Mouse (Mus musculus) forebrain, embryonic 10.5 days (tissue): ENCODE measurements at regions not wholly inside any gene's neighbourhood (a gene's known extent, or its start where the extent isn't known, plus 50 kb on each side); places are given as distances from the start of the nearest gene placed in this dataset.

Experiments
- DNase-seq: peaks from one replicate; pipeline ENCODE4 v3.0.0-alpha.2; 2017; ENCODE audit warnings: low spot score; ENCODE audit errors: extremely low spot score
- H3K27ac ChIP-seq: fragments of 300-500 bp; sonication (generic); 2 replicates; pipeline ENCODE4 v1.5.1; 2016; ENCODE audit warnings: mild to moderate bottlenecking
- H3K27me3 ChIP-seq: fragments of 300-500 bp; sonication (generic); 2 replicates; pipeline ENCODE4 v1.6.1; 2016; ENCODE audit warnings: mild to moderate bottlenecking; ENCODE audit not compliant: poor library complexity, severe bottlenecking
- H3K36me3 ChIP-seq: fragments of 300-500 bp; sonication (generic); replicated peaks from 2 replicates; pipeline ENCODE4 v1.6.1; 2016; ENCODE audit warnings: mild to moderate bottlenecking, moderate library complexity
- H3K4me1 ChIP-seq: fragments of 300-500 bp; sonication (generic); 2 replicates; pipeline ENCODE4 v1.6.1; 2016
- H3K4me3 ChIP-seq: fragments of 300-500 bp; sonication (generic); 2 replicates; pipeline ENCODE4 v1.5.1; 2016; ENCODE audit warnings: mild to moderate bottlenecking, moderate library complexity
- H3K9me3 ChIP-seq: fragments of 300-500 bp; sonication (generic); 2 replicates; pipeline ENCODE4 v1.6.1; 2016; ENCODE audit warnings: mild to moderate bottlenecking, moderate library complexity
- WGBS: fragments of 180-500 bp; shearing (Covaris S2); methylation state at CpG from one replicate; pipeline ENCODE4 v1.1.7; 2016; 5-methylcytosine and 5-hydroxymethylcytosine counted together

- Histone ChIP-seq H3K4me3 (no peak overlapping the region), H3K27me3 (no peaks in the 10 kb centered on the region), H3K27ac (no peak overlapping the region), H3K4me1 (0 out of 2 replicates have a peak, but pooled peaks cover under 1% of the 10 kb centered on the region), H3K9me3 (no peaks in the 10 kb centered on the region), H3K36me3 (no peaks in the 10 kb centered on the region)
- WGBS, result 87% methylated on average over 3 of the region's 3 CpGs
- DNase-seq, result no peak
Observed at GRCm38 (mm10) chr15:62743879-62744278, 1101.1 kb downstream of the Gsdmc2 start.

DNA sequence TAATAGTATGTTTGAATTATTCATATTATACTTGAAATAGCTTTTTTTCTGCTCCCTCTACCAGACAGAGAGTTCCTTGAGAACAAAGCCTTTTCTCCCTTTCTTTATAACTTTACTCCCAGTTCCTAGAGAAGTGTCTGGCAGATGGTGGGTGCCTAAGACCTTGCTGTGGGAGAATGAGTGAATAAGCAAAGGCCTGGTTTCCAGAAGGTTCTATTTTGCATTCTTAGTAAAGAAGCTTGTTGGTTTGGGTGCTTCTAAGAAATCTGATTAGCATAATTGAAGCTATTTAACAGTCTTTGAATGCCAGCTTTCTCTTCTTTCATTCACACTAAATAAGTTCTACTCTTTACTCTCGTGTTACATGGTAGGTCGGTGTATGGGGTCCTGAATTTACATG, 1104.2 kb downstream of the Gsdmc2 start:
- DNase-seq, result no peak
- H3K4me1 ChIP-seq, result peaks cover 4% of the 10 kb centered on the region; the same call in 1 of the 2 replicates
- WGBS, result 72% methylated on average over 2 of the region's 2 CpGs

DNA sequence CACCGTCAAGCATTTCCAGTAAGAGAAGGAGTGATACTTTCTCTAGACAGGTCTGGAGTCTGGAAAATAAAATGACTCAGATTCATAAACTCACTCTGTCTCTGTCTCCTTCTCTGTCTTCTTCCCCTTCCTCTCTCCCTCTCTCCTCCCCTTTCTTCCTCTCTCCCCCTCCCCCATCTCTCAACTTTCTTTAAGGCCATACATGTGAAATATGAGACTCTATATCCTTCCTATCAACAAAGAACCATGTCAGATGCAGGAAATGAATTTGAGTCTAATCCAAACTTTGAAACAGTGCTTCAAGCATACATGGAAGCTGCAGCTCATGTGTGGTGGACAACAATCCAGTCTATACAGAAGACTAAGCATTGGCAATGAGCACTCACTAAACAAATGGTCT, 1109.6 kb downstream of the Gsdmc2 start:
- H3K4me1 ChIP-seq, result peaks cover 4% of the 10 kb centered on the region; the same call in 1 of the 2 replicates
- no peak overlapping the region for H3K4me3 ChIP-seq
- DNase-seq, result no peak
- no peaks in the 10 kb centered on the region for H3K9me3 ChIP-seq
- H3K36me3 ChIP-seq, result no peaks in the 10 kb centered on the region
- 93% methylated on average over 1 of the region's 1 CpGs for WGBS
- no peaks in the 10 kb centered on the region for H3K27me3 ChIP-seq
- no peak overlapping the region for H3K27ac ChIP-seq

More for the DNA sequence above, 1104.2 kb downstream of the Gsdmc2 start:
- Histone ChIP-seq H3K36me3 (no peaks in the 10 kb centered on the region), H3K4me3 (no peak overlapping the region), H3K27me3 (no peaks in the 10 kb centered on the region), H3K27ac (no peak overlapping the region), H3K9me3 (no peaks in the 10 kb centered on the region)

DNA sequence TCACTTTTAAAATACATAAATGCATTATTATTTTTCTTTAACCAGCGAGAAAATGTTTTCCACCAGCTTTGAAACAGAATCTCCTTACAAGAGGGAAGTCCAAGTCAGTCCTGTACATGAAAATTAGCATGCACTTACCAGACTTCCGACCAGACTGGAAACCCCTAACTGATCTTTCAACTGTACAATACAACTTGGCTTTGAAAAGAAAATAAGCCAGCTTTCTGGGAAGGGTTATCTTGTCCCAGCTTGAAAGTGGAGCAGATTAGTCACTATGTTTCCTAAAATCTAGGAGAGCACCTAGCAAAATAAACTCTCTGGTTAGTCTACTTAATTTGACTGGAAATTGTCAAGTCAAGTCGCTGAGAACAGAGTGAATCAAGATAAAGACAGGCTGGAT, 1110.1 kb downstream of the Gsdmc2 start:
- Histone ChIP-seq H3K36me3 (no peaks in the 10 kb centered on the region), H3K4me1 (peaks cover 4% of the 10 kb centered on the region; the same call in 1 of the 2 replicates), H3K9me3 (no peaks in the 10 kb centered on the region), H3K4me3 (no peak overlapping the region), H3K27me3 (no peaks in the 10 kb centered on the region), H3K27ac (no peak overlapping the region)
- DNase-seq, result no peak
- WGBS, result 82% methylated on average over 3 of the region's 3 CpGs

DNA sequence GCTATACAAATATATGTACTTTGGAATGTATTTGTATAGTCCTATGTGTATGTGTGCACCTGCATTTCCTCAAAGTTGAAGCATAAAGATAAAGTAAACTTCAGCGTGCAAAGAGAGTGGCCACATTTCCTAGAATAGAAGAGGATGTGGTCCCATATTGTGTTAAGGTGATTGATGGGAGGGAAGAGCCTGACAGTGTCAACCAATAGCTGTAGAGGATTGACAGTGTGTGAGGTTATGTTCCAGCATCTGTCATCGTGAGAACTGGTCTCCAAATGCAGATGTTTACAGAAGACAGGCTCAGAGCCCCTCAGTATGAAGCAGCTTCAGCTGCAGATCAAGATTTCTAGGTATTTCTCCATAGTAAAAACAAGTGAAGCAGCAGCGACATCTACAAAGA, 1114.5 kb downstream of the Gsdmc2 start:
- H3K36me3 ChIP-seq, result no peaks in the 10 kb centered on the region
- H3K27me3 ChIP-seq, result no peaks in the 10 kb centered on the region
- no peaks in the 10 kb centered on the region for H3K9me3 ChIP-seq
- no peaks in the 10 kb centered on the region for H3K4me1 ChIP-seq
- no peak overlapping the region for H3K27ac ChIP-seq
- WGBS, result 89% methylated on average over 3 of the region's 3 CpGs
- H3K4me3 ChIP-seq, result no peak overlapping the region
- no peak for DNase-seq

- H3K4me3 ChIP-seq, result no peak overlapping the region
- 62% methylated on average over 3 of the region's 3 CpGs for WGBS
- H3K4me1 ChIP-seq, result no peaks in the 10 kb centered on the region
- no peaks in the 10 kb centered on the region for H3K9me3 ChIP-seq
- no peak for DNase-seq
- H3K27ac ChIP-seq, result no peak overlapping the region
- H3K27me3 ChIP-seq, result no peaks in the 10 kb centered on the region
- H3K36me3 ChIP-seq, result no peaks in the 10 kb centered on the region
Observed at GRCm38 (mm10) chr15:62714265-62714664, 1130.7 kb downstream of the Gsdmc2 start.

DNA sequence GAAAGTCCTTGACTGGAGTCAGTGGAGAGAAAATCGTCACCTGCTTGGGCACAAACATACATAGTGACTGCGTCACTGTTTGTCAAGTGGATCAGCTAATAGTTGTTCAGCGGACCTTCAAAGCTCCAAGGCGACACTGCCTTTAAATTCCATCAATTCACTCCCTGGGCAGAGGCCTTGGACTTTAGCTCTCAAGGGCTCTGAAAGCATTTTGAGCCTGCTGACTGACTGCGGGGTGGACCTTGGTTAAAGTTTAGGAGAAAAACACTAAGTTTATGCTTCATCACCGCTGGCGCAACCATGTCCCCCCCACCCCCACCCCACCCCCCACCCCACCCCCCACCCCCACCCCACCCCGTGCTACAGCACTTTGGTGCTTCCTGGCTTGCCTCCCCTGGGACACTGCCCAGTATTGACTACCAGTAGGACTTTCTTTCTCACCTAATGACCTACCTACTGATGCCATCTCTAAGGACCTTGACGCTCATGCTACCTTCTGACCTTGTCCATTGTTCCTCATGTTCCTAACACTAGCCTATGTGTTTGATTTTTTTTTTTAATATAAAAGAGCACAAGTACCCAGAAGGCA, 1132.3 kb downstream of the Gsdmc2 start:
- WGBS, result 90% methylated on average over 9 of the region's 9 CpGs
- Histone ChIP-seq H3K27ac (no peak overlapping the region), H3K4me1 (no peaks in the 10 kb centered on the region), H3K36me3 (no peaks in the 10 kb centered on the region), H3K9me3 (no peaks in the 10 kb centered on the region), H3K4me3 (no peak overlapping the region), H3K27me3 (no peaks in the 10 kb centered on the region)
- DNase-seq, result no peak

- Histone ChIP-seq H3K27me3 (no peaks in the 10 kb centered on the region), H3K4me1 (no peaks in the 10 kb centered on the region), H3K9me3 (no peaks in the 10 kb centered on the region), H3K27ac (no peak overlapping the region), H3K36me3 (no peaks in the 10 kb centered on the region), H3K4me3 (no peak overlapping the region)
- DNase-seq, result no peak
- WGBS, result 91% methylated on average over 3 of the region's 3 CpGs
Observed at GRCm38 (mm10) chr15:62712060-62712542, 1132.9 kb downstream of the Gsdmc2 start.

GRCm38 (mm10) chr15:62709546-62709945, 1135.4 kb downstream of the Gsdmc2 start:
- WGBS, result 90% methylated on average over 2 of the region's 2 CpGs
- H3K4me1 ChIP-seq, result no peaks in the 10 kb centered on the region
- H3K27me3 ChIP-seq, result no peaks in the 10 kb centered on the region
- no peaks in the 10 kb centered on the region for H3K36me3 ChIP-seq
- no peak for DNase-seq
- no peak overlapping the region for H3K4me3 ChIP-seq
- H3K9me3 ChIP-seq, result no peaks in the 10 kb centered on the region
- no peak overlapping the region for H3K27ac ChIP-seq

DNA sequence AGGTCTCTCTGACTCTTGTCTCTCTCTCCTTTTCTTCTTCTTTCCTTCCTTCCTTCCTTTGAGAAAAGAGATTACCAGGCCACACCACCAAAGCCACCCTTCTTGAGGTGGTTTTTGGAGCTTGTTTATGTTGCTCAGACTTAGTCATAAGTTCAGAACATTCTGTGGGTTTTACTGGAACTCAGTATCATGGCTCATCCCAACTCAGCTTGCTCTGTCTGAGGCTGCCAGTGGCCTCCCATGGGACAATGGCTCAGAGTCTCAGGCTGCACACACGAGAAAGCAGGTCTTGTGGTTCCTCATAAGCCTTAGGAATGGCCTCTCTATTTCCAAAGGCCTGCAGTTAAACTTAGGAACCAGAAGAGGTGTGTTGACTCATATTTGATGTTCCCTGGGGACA, 1146.4 kb downstream of the Gsdmc2 start:
- no peak for DNase-seq
- no peaks in the 10 kb centered on the region for H3K4me1 ChIP-seq
- 70% methylated on average over 1 of the region's 1 CpGs for WGBS

GRCm38 (mm10) chr15:62694734-62695133, 1150.2 kb downstream of the Gsdmc2 start:
- H3K27me3 ChIP-seq, result no peaks in the 10 kb centered on the region
- WGBS, result 81% methylated on average over 3 of the region's 3 CpGs

More for the DNA sequence above, 1146.4 kb downstream of the Gsdmc2 start:
- H3K4me3 ChIP-seq, result no peak overlapping the region
- no peaks in the 10 kb centered on the region for H3K27me3 ChIP-seq
- no peaks in the 10 kb centered on the region for H3K9me3 ChIP-seq
- H3K27ac ChIP-seq, result no peak overlapping the region
- no peaks in the 10 kb centered on the region for H3K36me3 ChIP-seq

GRCm38 (mm10) chr15:62693671-62694070, 1151.3 kb downstream of the Gsdmc2 start:
- no peaks in the 10 kb centered on the region for H3K4me1 ChIP-seq
- no peak overlapping the region for H3K27ac ChIP-seq
- no peak overlapping the region for H3K4me3 ChIP-seq
- H3K27me3 ChIP-seq, result no peaks in the 10 kb centered on the region
- DNase-seq, result no peak
- H3K9me3 ChIP-seq, result no peaks in the 10 kb centered on the region
- WGBS, result 98% methylated on average over 9 of the region's 10 CpGs
- no peaks in the 10 kb centered on the region for H3K36me3 ChIP-seq

More at GRCm38 (mm10) chr15:62694734-62695133, 1150.2 kb downstream of the Gsdmc2 start:
- Histone ChIP-seq H3K4me1 (no peaks in the 10 kb centered on the region), H3K36me3 (no peaks in the 10 kb centered on the region), H3K9me3 (no peaks in the 10 kb centered on the region), H3K4me3 (no peak overlapping the region), H3K27ac (no peak overlapping the region)
- no peak for DNase-seq

DNA sequence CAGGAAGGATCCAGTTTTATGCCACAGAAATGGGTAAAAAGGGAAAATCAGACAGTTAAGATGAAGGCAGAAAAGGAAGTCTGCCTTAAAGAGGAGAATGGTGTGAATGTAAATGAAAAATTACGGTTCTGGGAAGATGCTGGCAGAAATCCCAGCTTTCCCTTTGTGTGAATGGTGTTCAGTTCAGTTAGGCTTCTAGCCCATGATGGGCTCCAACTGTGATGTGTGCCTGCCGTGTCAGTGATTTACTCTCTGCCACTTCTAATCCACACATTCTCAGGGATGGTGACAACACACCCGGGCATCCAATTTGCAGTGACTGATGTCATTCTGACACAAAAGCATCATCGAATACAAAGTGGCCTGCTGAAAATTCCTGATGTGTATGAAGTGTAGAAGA, 1171.6 kb downstream of the Gsdmc2 start:
- no peaks in the 10 kb centered on the region for H3K4me1 ChIP-seq
- no peak overlapping the region for H3K27ac ChIP-seq
- H3K27me3 ChIP-seq, result no peaks in the 10 kb centered on the region
- no peak overlapping the region for H3K4me3 ChIP-seq
- WGBS, result 91% methylated on average over 4 of the region's 4 CpGs
- H3K36me3 ChIP-seq, result no peaks in the 10 kb centered on the region
- no peaks in the 10 kb centered on the region for H3K9me3 ChIP-seq
- no peak for DNase-seq

GRCm38 (mm10) chr15:62670026-62670425, 1175.0 kb downstream of the Gsdmc2 start:
- 84% methylated on average over 3 of the region's 3 CpGs for WGBS

More at GRCm38 (mm10) chr15:62670026-62670425, 1175.0 kb downstream of the Gsdmc2 start:
- Histone ChIP-seq H3K27me3 (no peaks in the 10 kb centered on the region), H3K9me3 (no peaks in the 10 kb centered on the region), H3K36me3 (no peaks in the 10 kb centered on the region), H3K4me1 (no peaks in the 10 kb centered on the region), H3K4me3 (no peak overlapping the region), H3K27ac (no peak overlapping the region)
- DNase-seq, result no peak
